Mouse (Mus musculus) hindbrain, embryonic 15.5 days (tissue): ENCODE results near the gene Ocm. TPM values are rescaled to one million over a fixed set of nuclear protein-coding genes. Genes with fewer than 3 reads are reported as not detected.
A peak's percentile ranks its signal among the peaks of the same experiment; 100 is the strongest.

Source experiments
- ATAC-seq: fragments of 200-750 bp; cut with Nextera tagmentation; 2 replicates; pipeline ENCODE4 v1.8.0; 2017; ENCODE audit warnings: low read depth, moderate number of reproducible peaks, moderate TSS enrichment; ENCODE audit not compliant: low FRiP score
- H3K27ac ChIP-seq: fragments of 300-500 bp; sonication (generic); replicated peaks from 2 replicates; pipeline ENCODE4 v1.5.1; 2015; ENCODE audit warnings: mild to moderate bottlenecking, inconsistent platforms
- H3K27me3 ChIP-seq: fragments of 300-500 bp; sonication (generic); 2 replicates; pipeline ENCODE4 v1.6.1; 2015; ENCODE audit warnings: control low read depth, inconsistent platforms
- H3K36me3 ChIP-seq: fragments of 300-500 bp; sonication (generic); 2 replicates; pipeline ENCODE4 v1.6.1; 2015; ENCODE audit warnings: control low read depth, inconsistent platforms
- H3K4me1 ChIP-seq: fragments of 300-500 bp; sonication (generic); replicated peaks from 2 replicates; pipeline ENCODE4 v1.6.1; 2015; ENCODE audit warnings: control low read depth, inconsistent platforms
- H3K4me2 ChIP-seq: fragments of 300-500 bp; sonication (generic); 2 replicates; pipeline ENCODE4 v1.6.1; 2015; ENCODE audit warnings: moderate library complexity, mild to moderate bottlenecking, inconsistent platforms
- H3K4me3 ChIP-seq: fragments of 300-500 bp; sonication (generic); 2 replicates; pipeline ENCODE4 v1.5.1; 2015; ENCODE audit warnings: mild to moderate bottlenecking, inconsistent platforms
- H3K9ac ChIP-seq: fragments of 300-500 bp; sonication (generic); 2 replicates; pipeline ENCODE4 v1.6.1; 2015; ENCODE audit warnings: inconsistent platforms
- H3K9me3 ChIP-seq: fragments of 300-500 bp; sonication (generic); 2 replicates; pipeline ENCODE4 v1.6.1; 2016; ENCODE audit warnings: control low read depth, inconsistent platforms
- WGBS: fragments of 180-500 bp; shearing (Covaris S2); methylation state at CpG from one replicate; pipeline ENCODE4 v1.1.7; 2015; 5-methylcytosine and 5-hydroxymethylcytosine counted together
- polyA plus RNA-seq: library from polyadenylated mRNA; unstranded; fragments of >200 nt; fragmentation: Nextera tagmentation; extraction: Ambion mirVana; gene quantifications from 2 replicates; pipeline ENCODE4 v1.2.1, GENCODE M21; 2015

Ocm gene
- polyA plus RNA-seq, 1 experiment from 2014 or later = not detected

DNA sequence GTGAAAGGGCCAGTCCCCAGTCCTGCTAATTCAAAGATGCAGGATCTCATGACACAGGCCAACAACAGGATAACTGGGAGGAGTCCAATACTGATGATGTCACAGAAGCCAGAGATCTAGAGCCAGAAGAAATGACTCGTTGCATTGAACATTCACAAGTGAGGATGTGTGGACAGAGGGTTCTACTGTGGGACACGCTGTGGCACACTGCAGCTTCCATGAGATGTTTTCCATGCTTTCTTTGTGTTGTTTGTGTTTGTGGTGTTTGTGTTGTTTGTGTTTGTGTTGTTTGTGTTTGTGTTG lies 50.9 kb downstream of the Ocm start:
- H3K4me2 ChIP-seq = no peak overlapping the region
- no peak for ATAC-seq
- WGBS = 63% methylated on average over 2 of the region's 2 CpGs
- no peak overlapping the region for H3K4me3 ChIP-seq
- no peak overlapping the region for H3K27ac ChIP-seq
- H3K4me1 ChIP-seq = no peaks in the 10 kb centered on the region
- H3K9ac ChIP-seq = no peak overlapping the region
- H3K9me3 ChIP-seq = no peaks in the 10 kb centered on the region
- H3K27me3 ChIP-seq = no peaks in the 10 kb centered on the region
- H3K36me3 ChIP-seq = no peaks in the 10 kb centered on the region

- H3K4me1 ChIP-seq = no peaks in the 10 kb centered on the region
- 51% methylated on average over 4 of the region's 4 CpGs for WGBS
- H3K27ac ChIP-seq = no peak overlapping the region
- H3K36me3 ChIP-seq = no peaks in the 10 kb centered on the region
- no peak overlapping the region for H3K4me3 ChIP-seq
- H3K27me3 ChIP-seq = no peaks in the 10 kb centered on the region
- H3K9me3 ChIP-seq = no peaks in the 10 kb centered on the region
- ATAC-seq = peak; percentile 34; the same call in 1 of the 2 replicates
- H3K4me2 ChIP-seq = no peak overlapping the region
- H3K9ac ChIP-seq = no peak overlapping the region
Measured at GRCm38 (mm10) chr5:143974931-143975630, 51.4 kb downstream of the Ocm start.

- Histone ChIP-seq H3K4me3 (no peak overlapping the region), H3K9ac (no peak overlapping the region), H3K4me2 (no peak overlapping the region), H3K4me1 (no peaks in the 10 kb centered on the region), H3K9me3 (no peaks in the 10 kb centered on the region), H3K36me3 (no peaks in the 10 kb centered on the region), H3K27ac (no peak overlapping the region), H3K27me3 (no peaks in the 10 kb centered on the region)
- 89% methylated on average over 3 of the region's 3 CpGs for WGBS
- no peak for ATAC-seq
Measured at GRCm38 (mm10) chr5:143972628-143973027, 53.8 kb downstream of the Ocm start.

Other genes starting within 250 kb of the Ocm start
- gene Eif2ak1, start 208.9 kb downstream of the Ocm start, polyA plus RNA-seq = 43.3 and 49.0 TPM in 2 replicates
- 0.21 and 0.36 TPM in 2 replicates for gene Ankrd61, start 129.0 kb downstream of the Ocm start, polyA plus RNA-seq
- 88.8 and 89.5 TPM in 2 replicates for gene Aimp2, start 116.8 kb downstream of the Ocm start, polyA plus RNA-seq
- gene Pms2, start 116.7 kb downstream of the Ocm start, polyA plus RNA-seq = 26.8 and 31.0 TPM in 2 replicates
- 1.5 and 2.6 TPM in 2 replicates for gene Gm42421, start 98.5 kb downstream of the Ocm start, polyA plus RNA-seq
- 4.0 and 5.2 TPM in 2 replicates for gene Rsph10b, start 93.6 kb downstream of the Ocm start, polyA plus RNA-seq
- 71.7 and 78.1 TPM in 2 replicates for gene Ccz1, start 11.8 kb downstream of the Ocm start, polyA plus RNA-seq
- 9.3 and 10.2 TPM in 2 replicates for gene Lmtk2, start 73.8 kb upstream of the Ocm start, polyA plus RNA-seq
- gene Bhlha15, start 163.6 kb upstream of the Ocm start, polyA plus RNA-seq = 0.04 and 0.10 TPM in 2 replicates
- 43.0 and 47.4 TPM in 2 replicates for gene Tecpr1, start 196.9 kb upstream of the Ocm start, polyA plus RNA-seq
- gene Bri3, start 217.8 kb upstream of the Ocm start, polyA plus RNA-seq = 105 and 106 TPM in 2 replicates